Mouse (Mus musculus): Measurements from ENCODE around the gene Eid1. TPM values are rescaled to one million over a fixed set of nuclear protein-coding genes. Genes with fewer than 3 reads are reported as not detected.
A peak's percentile ranks its signal among the peaks of the same experiment; 100 is the strongest.

Eid1 gene
- total and polyA plus RNA-seq, 2 experiments from 2014 or later, result 459 to 575 TPM

DNA sequence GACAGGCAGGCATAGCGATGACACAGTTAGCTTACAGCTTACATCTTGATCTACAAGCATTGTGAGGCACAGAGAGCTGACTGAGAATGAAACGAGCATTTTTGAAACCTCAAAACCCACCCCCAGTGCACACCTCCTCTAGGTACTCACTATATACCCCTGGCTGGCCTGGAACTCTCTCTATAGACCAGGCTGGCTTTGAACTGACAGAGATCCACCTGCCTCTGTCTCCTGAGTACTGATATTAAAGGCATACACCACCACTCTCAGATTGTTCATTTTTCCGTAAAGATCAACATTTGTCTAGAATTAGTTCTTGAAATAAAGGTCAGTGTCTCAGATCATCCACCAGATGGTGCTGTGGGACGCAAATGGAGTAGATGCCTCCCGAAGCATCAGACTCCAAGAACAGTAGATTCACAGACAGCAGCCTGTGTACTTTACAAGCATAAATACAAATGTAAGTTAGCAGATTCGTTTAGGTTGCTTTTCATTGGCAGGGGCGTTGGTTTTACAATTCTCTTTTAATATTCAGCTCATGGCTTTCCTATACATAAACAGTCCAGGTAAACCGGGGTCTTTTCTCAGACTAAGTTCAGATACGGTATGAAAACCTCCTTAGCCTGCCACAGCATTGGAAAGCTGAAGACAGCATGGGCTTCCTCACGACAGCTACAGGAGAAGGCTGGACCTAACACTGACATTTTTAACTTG, 12.9 kb upstream of the Eid1 start:
- DNase-seq (peak; percentile 85), ATAC-seq (peak; percentile 90)
- H3K4me2 ChIP-seq (ENCODE audit: low read depth), result peak overlapping the region; percentile 33
- H3K4me3 ChIP-seq (ENCODE audit: low read depth, low read length), result peak overlapping the region; percentile 8; the same call in 1 of the 2 replicates
- WGBS, result 13% methylated on average over 10 of the region's 10 CpGs
- H3K27me3 ChIP-seq (ENCODE audit: insufficient read depth, low read length), result no peaks in the 10 kb centered on the region
- no peaks in the 10 kb centered on the region for H3K9me3 ChIP-seq (ENCODE audit: low read length)
- H3K9ac ChIP-seq, result peak overlapping the region; percentile 26; the same call in 1 of the 2 replicates
- no peak overlapping the region for H3K27ac ChIP-seq (ENCODE audit: low read depth, low read length)
- TF ChIP-seq CTCF (IDR thresholded peaks at IDR 0.05; ENCODE audit: low read depth), result peak; percentile 93
- H3K4me1 ChIP-seq (ENCODE audit: insufficient read depth), result no peaks in the 10 kb centered on the region
- H3K36me3 ChIP-seq (ENCODE audit: insufficient read depth), result no peaks in the 10 kb centered on the region

DNA sequence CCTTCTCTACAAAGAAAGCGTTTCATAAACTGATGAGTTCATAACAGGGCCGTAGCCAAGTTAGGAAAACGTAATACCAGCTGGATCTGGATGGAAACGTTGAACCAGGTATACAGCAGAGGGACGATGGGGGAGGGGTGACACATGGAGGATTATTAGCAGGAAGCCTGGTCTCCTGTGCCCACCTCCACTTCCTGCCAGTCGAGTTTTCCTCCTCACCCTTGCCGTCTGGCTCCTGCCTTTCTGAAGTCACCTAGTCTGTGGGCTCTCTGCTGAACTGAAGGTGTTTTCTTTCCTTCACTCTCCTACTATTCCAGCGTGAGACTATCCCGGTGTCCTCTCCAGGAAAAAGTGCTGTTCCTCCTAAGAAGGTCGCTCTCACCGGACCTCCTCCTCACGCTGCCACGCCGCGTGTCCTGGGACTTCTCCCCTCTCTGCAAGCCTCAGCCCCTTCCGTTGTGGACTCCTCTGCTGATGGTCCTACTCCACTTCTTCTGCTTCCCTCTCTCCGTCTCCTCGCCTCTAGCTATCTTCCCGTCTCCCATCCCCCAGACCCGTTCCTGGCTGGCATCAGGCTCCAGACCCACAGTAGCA, 12.3 kb upstream of the Eid1 start:
- no peak overlapping the region for H3K27ac ChIP-seq (ENCODE audit: low read depth, low read length)
- TF ChIP-seq CTCF (IDR thresholded peaks at IDR 0.05; ENCODE audit: low read depth), result no peak
- peak overlapping the region; percentile 33 for H3K4me2 ChIP-seq (ENCODE audit: low read depth)
- peak overlapping the region; percentile 8; the same call in 1 of the 2 replicates for H3K4me3 ChIP-seq (ENCODE audit: low read depth, low read length)
- 42% methylated on average over 20 of the region's 20 CpGs for WGBS
- DNase-seq (no peak), ATAC-seq (peak; percentile 62)
- H3K27me3 ChIP-seq (ENCODE audit: insufficient read depth, low read length), result no peaks in the 10 kb centered on the region
- H3K9ac ChIP-seq, result peak overlapping the region; percentile 26; the same call in 1 of the 2 replicates
- H3K4me1 ChIP-seq (ENCODE audit: insufficient read depth), result no peaks in the 10 kb centered on the region
- H3K36me3 ChIP-seq (ENCODE audit: insufficient read depth), result no peaks in the 10 kb centered on the region
- no peaks in the 10 kb centered on the region for H3K9me3 ChIP-seq (ENCODE audit: low read length)

DNA sequence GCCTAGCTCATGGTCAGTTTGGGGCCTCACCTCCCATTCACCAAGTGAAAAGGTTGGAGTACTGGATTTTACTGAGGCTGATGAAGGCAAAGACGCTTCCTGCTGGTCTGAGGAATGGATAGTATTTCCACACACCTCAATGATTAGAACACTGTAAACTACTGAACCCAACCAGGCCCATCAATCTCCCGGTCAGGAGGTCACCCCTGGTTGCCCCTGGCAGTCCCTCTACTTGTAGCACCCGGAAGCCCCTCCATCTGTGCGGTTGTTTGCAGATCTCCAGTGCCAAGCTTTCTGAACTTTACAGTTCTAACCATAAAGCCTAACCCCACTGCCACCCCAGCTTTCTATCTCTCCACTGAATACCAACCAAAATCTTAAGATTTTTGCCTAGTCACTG, 11.7 kb upstream of the Eid1 start:
- no peaks in the 10 kb centered on the region for H3K36me3 ChIP-seq (ENCODE audit: insufficient read depth)
- H3K4me1 ChIP-seq (ENCODE audit: insufficient read depth), result no peaks in the 10 kb centered on the region
- no peaks in the 10 kb centered on the region for H3K27me3 ChIP-seq (ENCODE audit: insufficient read depth, low read length)
- DNase-seq, result no peak
- no peak for ATAC-seq
- WGBS, result 84% methylated on average over 4 of the region's 4 CpGs
- no peak overlapping the region for H3K4me3 ChIP-seq (ENCODE audit: low read depth, low read length)
- peak overlapping the region; percentile 33; the same call in 1 of the 2 replicates for H3K4me2 ChIP-seq (ENCODE audit: low read depth)
- H3K27ac ChIP-seq (ENCODE audit: low read depth, low read length), result no peak overlapping the region
- H3K9me3 ChIP-seq (ENCODE audit: low read length), result no peaks in the 10 kb centered on the region
- H3K9ac ChIP-seq, result no peak overlapping the region
- no peak for TF ChIP-seq CTCF (IDR thresholded peaks at IDR 0.05; ENCODE audit: low read depth)

DNA sequence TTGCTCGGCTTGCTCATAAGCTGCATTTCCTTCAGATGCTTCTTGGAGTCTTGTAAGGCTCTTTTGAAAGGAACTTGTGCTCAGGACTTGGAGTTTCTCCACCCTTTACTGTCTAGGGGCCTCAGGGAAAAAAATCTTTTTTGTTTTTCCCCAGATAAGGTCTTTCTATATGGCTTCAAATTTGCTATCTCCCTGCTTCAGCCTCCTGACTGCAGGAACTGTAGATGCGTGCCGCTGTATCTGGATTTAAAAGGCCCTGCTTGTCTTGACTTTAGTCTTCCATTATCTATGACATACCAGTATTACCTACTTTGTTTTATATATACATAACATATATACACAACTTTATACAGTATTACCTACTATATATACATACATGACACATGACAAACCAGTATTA, 10.4 kb upstream of the Eid1 start:
- Histone ChIP-seq H3K9ac (no peak overlapping the region), H3K27me3 (ENCODE audit: insufficient read depth, low read length) (no peaks in the 10 kb centered on the region), H3K4me1 (ENCODE audit: insufficient read depth) (no peaks in the 10 kb centered on the region), H3K27ac (ENCODE audit: low read depth, low read length) (no peak overlapping the region), H3K9me3 (ENCODE audit: low read length) (no peaks in the 10 kb centered on the region), H3K36me3 (ENCODE audit: insufficient read depth) (no peaks in the 10 kb centered on the region), H3K4me2 (ENCODE audit: low read depth) (no peak overlapping the region), H3K4me3 (ENCODE audit: low read depth, low read length) (no peak overlapping the region)
- no peak for DNase-seq
- TF ChIP-seq CTCF (IDR thresholded peaks at IDR 0.05; ENCODE audit: low read depth), result no peak
- 92% methylated on average over 3 of the region's 3 CpGs for WGBS
- ATAC-seq, result no peak

DNA sequence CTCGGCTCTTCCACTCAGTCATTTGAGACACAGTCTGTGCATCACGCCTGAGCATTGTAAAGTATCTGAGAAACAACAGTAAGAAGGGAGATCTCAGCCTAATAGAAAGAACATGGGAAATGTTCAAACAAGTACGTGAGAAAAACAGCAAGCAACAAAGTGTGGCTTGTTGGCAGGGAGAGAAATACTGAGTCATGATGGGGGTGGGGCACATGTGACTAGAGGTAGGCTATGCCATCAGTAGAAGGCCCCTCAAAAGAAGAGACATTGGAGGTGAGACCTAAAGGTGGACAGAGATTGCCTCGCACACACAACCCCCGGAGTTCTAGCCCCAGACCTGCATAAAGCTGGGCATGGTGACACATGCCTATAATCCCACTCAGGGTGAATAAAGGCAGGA, 7.7 kb upstream of the Eid1 start:
- Histone ChIP-seq H3K9me3 (ENCODE audit: low read length) (no peaks in the 10 kb centered on the region), H3K4me3 (ENCODE audit: low read depth, low read length) (no peak overlapping the region), H3K36me3 (ENCODE audit: insufficient read depth) (no peaks in the 10 kb centered on the region), H3K27ac (ENCODE audit: low read depth, low read length) (no peak overlapping the region), H3K4me1 (ENCODE audit: insufficient read depth) (no peaks in the 10 kb centered on the region), H3K4me2 (ENCODE audit: low read depth) (no peak overlapping the region), H3K27me3 (ENCODE audit: insufficient read depth, low read length) (no peaks in the 10 kb centered on the region), H3K9ac (no peak overlapping the region)
- no peak for TF ChIP-seq CTCF (IDR thresholded peaks at IDR 0.05; ENCODE audit: low read depth)
- ATAC-seq (no peak), DNase-seq (no peak)
- WGBS, result 83% methylated on average over 5 of the region's 5 CpGs

DNA sequence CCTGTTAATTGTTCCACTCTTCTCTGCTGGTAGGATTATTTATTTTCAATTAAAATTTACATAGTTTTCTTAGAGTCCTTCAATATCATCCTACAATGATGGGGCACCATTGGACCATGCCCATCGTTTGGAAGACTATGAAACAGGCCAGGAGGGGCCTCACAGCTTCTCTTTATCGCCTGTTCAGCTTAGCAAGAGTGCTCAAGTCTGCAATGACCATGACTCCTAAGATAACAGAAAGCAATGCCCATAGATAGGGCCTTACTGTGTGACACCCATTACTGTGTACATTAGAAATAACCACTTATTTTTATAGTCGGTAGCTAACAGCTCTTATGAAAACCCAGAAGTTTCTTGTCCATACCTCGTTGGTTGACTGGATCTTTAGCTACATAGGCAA, 7.0 kb upstream of the Eid1 start:
- H3K9ac ChIP-seq, result no peak overlapping the region
- H3K27ac ChIP-seq (ENCODE audit: low read depth, low read length), result no peak overlapping the region
- DNase-seq (no peak), ATAC-seq (no peak)
- TF ChIP-seq CTCF (IDR thresholded peaks at IDR 0.05; ENCODE audit: low read depth), result no peak
- no peak overlapping the region for H3K4me3 ChIP-seq (ENCODE audit: low read depth, low read length)
- H3K9me3 ChIP-seq (ENCODE audit: low read length), result no peaks in the 10 kb centered on the region
- H3K27me3 ChIP-seq (ENCODE audit: insufficient read depth, low read length), result no peaks in the 10 kb centered on the region
- H3K4me1 ChIP-seq (ENCODE audit: insufficient read depth), result no peaks in the 10 kb centered on the region
- WGBS, result 88% methylated on average over 4 of the region's 4 CpGs
- H3K4me2 ChIP-seq (ENCODE audit: low read depth), result no peak overlapping the region
- no peaks in the 10 kb centered on the region for H3K36me3 ChIP-seq (ENCODE audit: insufficient read depth)

DNA sequence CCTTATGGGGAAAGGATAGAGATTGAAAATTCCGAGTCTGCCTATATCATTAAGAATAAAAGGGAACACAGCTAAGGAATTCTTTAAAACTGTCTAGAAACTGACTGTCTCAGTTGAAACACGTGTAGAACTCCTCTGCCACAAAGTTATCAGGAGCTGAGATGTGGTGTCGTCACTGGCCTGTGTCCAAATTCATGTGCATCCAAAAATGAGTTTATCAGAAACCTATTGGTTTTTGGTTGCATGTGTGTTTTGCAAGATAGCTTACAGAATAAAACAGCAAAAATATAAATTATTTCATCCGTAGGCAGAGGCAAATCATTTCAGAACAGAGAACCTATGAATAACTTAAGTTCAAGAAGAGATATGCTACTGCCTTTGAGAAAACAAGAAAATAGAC, 6.2 kb upstream of the Eid1 start:
- H3K9ac ChIP-seq, result no peak overlapping the region
- H3K36me3 ChIP-seq (ENCODE audit: insufficient read depth), result no peaks in the 10 kb centered on the region
- H3K9me3 ChIP-seq (ENCODE audit: low read length), result no peaks in the 10 kb centered on the region
- WGBS, result 76% methylated on average over 4 of the region's 4 CpGs
- no peak overlapping the region for H3K27ac ChIP-seq (ENCODE audit: low read depth, low read length)
- no peak overlapping the region for H3K4me2 ChIP-seq (ENCODE audit: low read depth)
- TF ChIP-seq CTCF (IDR thresholded peaks at IDR 0.05; ENCODE audit: low read depth), result no peak
- DNase-seq (no peak), ATAC-seq (no peak)
- H3K27me3 ChIP-seq (ENCODE audit: insufficient read depth, low read length), result no peaks in the 10 kb centered on the region
- H3K4me1 ChIP-seq (ENCODE audit: insufficient read depth), result no peaks in the 10 kb centered on the region
- no peak overlapping the region for H3K4me3 ChIP-seq (ENCODE audit: low read depth, low read length)

Data from forebrain, postnatal 0 days (tissue).